Mouse (Mus musculus) intestine, embryonic 14.5 days (tissue): ENCODE results near the gene Nckipsd. TPM values are rescaled to one million over a fixed set of nuclear protein-coding genes. Genes with fewer than 3 reads are reported as not detected.

Source experiments
- ATAC-seq: fragments of 200-750 bp; cut with Nextera tagmentation; replicated peaks from 2 replicates; pipeline ENCODE4 v1.8.0; 2017; ENCODE audit warnings: low read depth, moderate number of reproducible peaks, moderate TSS enrichment, moderate library complexity; ENCODE audit not compliant: low FRiP score, low TSS enrichment
- DNase-seq: peaks from one replicate; pipeline ENCODE4 v3.0.0-alpha.2; 2018; ENCODE audit warnings: low spot score
- H3K27ac ChIP-seq: fragments of 300-500 bp; sonication (generic); 2 replicates; pipeline ENCODE4 v1.5.1; 2014; ENCODE audit warnings: low read depth, mild to moderate bottlenecking, control low read depth
- H3K27me3 ChIP-seq: fragments of 300-500 bp; sonication (generic); replicated peaks from 2 replicates; pipeline ENCODE4 v1.6.1; 2014; ENCODE audit warnings: low read length, control low read depth; ENCODE audit not compliant: control insufficient read depth, insufficient read depth
- H3K36me3 ChIP-seq: fragments of 300-500 bp; sonication (generic); 2 replicates; pipeline ENCODE4 v1.6.1; 2014; ENCODE audit warnings: low read length, control low read depth; ENCODE audit not compliant: control insufficient read depth, insufficient read depth
- H3K4me1 ChIP-seq: fragments of 300-500 bp; sonication (generic); replicated peaks from 2 replicates; pipeline ENCODE4 v1.6.1; 2014; ENCODE audit warnings: low read length, control low read depth, mixed read lengths; ENCODE audit not compliant: control insufficient read depth, insufficient read depth
- H3K4me2 ChIP-seq: fragments of 300-500 bp; sonication (generic); 2 replicates; pipeline ENCODE4 v1.6.1; 2014; ENCODE audit warnings: low read length
- H3K4me3 ChIP-seq: fragments of 300-500 bp; sonication (generic); 2 replicates; pipeline ENCODE4 v1.5.1; 2014; ENCODE audit warnings: low read depth, low read length, control low read depth, mixed read lengths
- H3K9ac ChIP-seq: fragments of 300-500 bp; sonication (generic); 2 replicates; pipeline ENCODE4 v1.6.1; 2014; ENCODE audit warnings: mild to moderate bottlenecking, low read length
- H3K9me3 ChIP-seq: fragments of 300-500 bp; sonication (generic); 2 replicates; pipeline ENCODE4 v1.6.1; 2016; ENCODE audit warnings: low read length, control low read depth; ENCODE audit not compliant: control insufficient read depth
- WGBS: fragments of 180-500 bp; shearing (Covaris S2); extraction: QIAGEN DNeasy Blood & Tissue Kit; methylation state at CpG from one replicate; pipeline ENCODE4 v1.1.7; 2014; 5-methylcytosine and 5-hydroxymethylcytosine counted together
- polyA plus RNA-seq: library from polyadenylated mRNA; unstranded; fragments of >200 nt; fragmentation: Nextera tagmentation; extraction: Ambion mirVana; gene quantifications from 2 replicates; pipeline ENCODE4 v1.2.1, GENCODE M21; 2014

Nckipsd gene
- polyA plus RNA-seq, 1 experiment from 2014 or later: 14.3 TPM

GRCm38 (mm10) chr9:108807674-108808073 lies 494 bp upstream of the Nckipsd start:
- no peak for DNase-seq
- peak; percentile 48 for ATAC-seq
- no peak overlapping the region for H3K27ac ChIP-seq
- no peak overlapping the region for H3K4me2 ChIP-seq
- WGBS: 75% methylated on average over 5 of the region's 5 CpGs
- no peak overlapping the region for H3K4me3 ChIP-seq
- H3K9ac ChIP-seq: no peak overlapping the region
- no peaks in the 10 kb centered on the region for H3K9me3 ChIP-seq
- H3K4me1 ChIP-seq: no peaks in the 10 kb centered on the region; the same call in 1 of the 2 replicates
- H3K27me3 ChIP-seq: no peaks in the 10 kb centered on the region
- peaks cover 57% of the 10 kb centered on the region for H3K36me3 ChIP-seq

- Histone ChIP-seq H3K4me3 (0 out of 2 replicates have a peak overlapping the region, but pooled peaks have one; percentile 81), H3K9ac (no peak overlapping the region), H3K27me3 (no peaks in the 10 kb centered on the region), H3K4me1 (no peaks in the 10 kb centered on the region; the same call in 1 of the 2 replicates), H3K4me2 (peak overlapping the region; percentile 61), H3K9me3 (no peaks in the 10 kb centered on the region), H3K27ac (no peak overlapping the region), H3K36me3 (peaks cover 52% of the 10 kb centered on the region)
- ATAC-seq: no peak
- WGBS: 48% methylated on average over 5 of the region's 5 CpGs
- DNase-seq: no peak
Observed at GRCm38 (mm10) chr9:108809188-108809587, 1.0 kb downstream of the Nckipsd start.

- Histone ChIP-seq H3K9me3 (no peaks in the 10 kb centered on the region), H3K4me2 (no peak overlapping the region), H3K27me3 (no peaks in the 10 kb centered on the region), H3K4me1 (no peaks in the 10 kb centered on the region; the same call in 1 of the 2 replicates), H3K9ac (no peak overlapping the region), H3K4me3 (no peak overlapping the region), H3K27ac (no peak overlapping the region), H3K36me3 (peaks cover 52% of the 10 kb centered on the region)
- WGBS: 78% methylated on average over 6 of the region's 6 CpGs
- DNase-seq: no peak
- no peak for ATAC-seq
Observed at GRCm38 (mm10) chr9:108809723-108810122, 1.6 kb downstream of the Nckipsd start.

- DNase-seq (no peak), ATAC-seq (no peak)
- H3K9ac ChIP-seq: no peak overlapping the region
- no peaks in the 10 kb centered on the region for H3K27me3 ChIP-seq
- H3K4me1 ChIP-seq: no peaks in the 10 kb centered on the region; the same call in 1 of the 2 replicates
- no peak overlapping the region for H3K4me3 ChIP-seq
- H3K27ac ChIP-seq: no peak overlapping the region
- H3K4me2 ChIP-seq: no peak overlapping the region
- no peaks in the 10 kb centered on the region for H3K9me3 ChIP-seq
- H3K36me3 ChIP-seq: peaks cover 52% of the 10 kb centered on the region
- WGBS: 85% methylated on average over 5 of the region's 5 CpGs
Observed at GRCm38 (mm10) chr9:108810516-108810915, 2.3 kb downstream of the Nckipsd start.

GRCm38 (mm10) chr9:108815557-108815956 lies 7.4 kb downstream of the Nckipsd start:
- 89% methylated on average over 7 of the region's 7 CpGs for WGBS

GRCm38 (mm10) chr9:108819495-108819894 lies 11.3 kb downstream of the Nckipsd start:
- Histone ChIP-seq H3K27ac (no peak overlapping the region), H3K27me3 (peaks cover 25% of the 10 kb centered on the region), H3K9ac (no peak overlapping the region), H3K4me3 (no peak overlapping the region), H3K9me3 (no peaks in the 10 kb centered on the region), H3K36me3 (peaks cover 22% of the 10 kb centered on the region), H3K4me1 (no peaks in the 10 kb centered on the region), H3K4me2 (no peak overlapping the region)
- DNase-seq (no peak), ATAC-seq (no peak)
- whole genome bisulfite sequencing: 56% methylated on average over 3 of the region's 3 CpGs

More at GRCm38 (mm10) chr9:108815557-108815956, 7.4 kb downstream of the Nckipsd start:
- H3K4me3 ChIP-seq: no peak overlapping the region
- H3K9me3 ChIP-seq: no peaks in the 10 kb centered on the region
- ATAC-seq: no peak
- no peak for DNase-seq
- peaks cover 49% of the 10 kb centered on the region for H3K36me3 ChIP-seq
- no peak overlapping the region for H3K27ac ChIP-seq
- no peaks in the 10 kb centered on the region for H3K4me1 ChIP-seq
- no peaks in the 10 kb centered on the region for H3K27me3 ChIP-seq
- no peak overlapping the region for H3K9ac ChIP-seq
- H3K4me2 ChIP-seq: no peak overlapping the region

GRCm38 (mm10) chr9:108820077-108820476 lies 11.9 kb downstream of the Nckipsd start:
- H3K4me2 ChIP-seq: no peak overlapping the region
- H3K4me3 ChIP-seq: no peak overlapping the region
- H3K27ac ChIP-seq: no peak overlapping the region
- no peak overlapping the region for H3K9ac ChIP-seq
- ATAC-seq (no peak), DNase-seq (no peak)
- 56% methylated on average over 5 of the region's 5 CpGs for WGBS
- peaks cover 16% of the 10 kb centered on the region for H3K36me3 ChIP-seq
- no peaks in the 10 kb centered on the region for H3K4me1 ChIP-seq
- H3K9me3 ChIP-seq: no peaks in the 10 kb centered on the region
- H3K27me3 ChIP-seq: peaks cover 31% of the 10 kb centered on the region

GRCm38 (mm10) chr9:108824144-108824685 lies 16.0 kb downstream of the Nckipsd start:
- DNase-seq: no peak
- no peaks in the 10 kb centered on the region for H3K36me3 ChIP-seq
- H3K9me3 ChIP-seq: no peaks in the 10 kb centered on the region
- H3K27ac ChIP-seq: no peak overlapping the region
- no peak overlapping the region for H3K9ac ChIP-seq
- H3K4me2 ChIP-seq: no peak overlapping the region
- H3K27me3 ChIP-seq: peaks cover 71% of the 10 kb centered on the region
- 6% methylated on average over 25 of the region's 25 CpGs for WGBS
- no peak overlapping the region for H3K4me3 ChIP-seq
- ATAC-seq: no peak
- peaks cover 8% of the 10 kb centered on the region for H3K4me1 ChIP-seq
